Mouse (Mus musculus): ENCODE measurements at regions not wholly inside any gene's neighbourhood (a gene's known extent, or its start where the extent isn't known, plus 50 kb on each side); places are given as distances from the start of the nearest gene placed in this dataset.
A peak's percentile ranks its signal among the peaks of the same experiment; 100 is the strongest.

- DNase-seq (ENCODE audit: low read depth, low spot score), result no peak
These were observed 1020.5 kb downstream of the 9330182O14Rik start for GRCm38 (mm10) chr15:41154551-41155151.

GRCm38 (mm10) chr15:41155169-41155638, 1021.0 kb downstream of the 9330182O14Rik start:
- DNase-seq (ENCODE audit: low read depth, low spot score), result no peak

- no peak for DNase-seq (ENCODE audit: low read depth, low spot score)
These were observed 1023.6 kb downstream of the 9330182O14Rik start for GRCm38 (mm10) chr15:41157802-41158201.

DNA sequence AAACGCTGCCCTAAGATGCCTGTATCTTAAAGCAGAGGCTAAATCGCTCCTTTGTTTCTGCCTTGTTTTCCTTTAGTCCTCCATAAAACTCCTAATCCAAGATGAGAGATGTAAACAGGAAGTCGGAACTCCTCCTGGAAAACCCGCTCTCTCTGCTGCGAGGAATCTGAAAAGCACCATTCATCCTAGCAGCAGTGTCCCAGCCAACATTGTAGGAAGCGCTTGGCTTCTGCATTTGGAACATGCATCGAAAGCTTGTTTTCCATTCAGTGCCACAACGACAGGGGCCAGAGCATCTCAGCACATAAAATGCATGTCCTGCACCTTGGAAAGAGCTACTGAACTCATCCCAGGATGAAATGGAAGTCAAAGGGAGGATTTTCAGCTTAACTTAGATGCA, 1028.1 kb downstream of the 9330182O14Rik start:
- no peak for DNase-seq (ENCODE audit: low read depth, low spot score)

DNA sequence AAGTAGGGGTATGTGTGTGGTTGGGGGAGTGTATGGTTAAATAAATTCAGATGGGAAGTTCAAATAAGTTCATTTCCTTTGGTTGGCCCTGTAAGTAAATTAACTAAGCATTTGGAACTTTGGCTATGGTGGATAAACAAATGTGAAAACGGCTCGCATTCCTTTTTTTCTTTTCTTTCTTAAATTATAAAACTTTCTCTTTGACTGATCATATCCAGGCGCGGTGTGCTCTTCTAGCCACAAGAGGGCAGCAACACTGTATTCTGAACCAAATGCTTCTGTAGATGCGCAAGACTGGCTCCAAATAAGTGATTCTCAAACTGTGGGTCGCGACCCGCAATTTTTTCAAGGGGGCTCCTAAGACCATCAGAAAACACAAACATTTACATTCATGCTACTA, 1028.6 kb downstream of the 9330182O14Rik start:
- DNase-seq (ENCODE audit: low read depth, low spot score), result no peak

- DNase-seq (ENCODE audit: low read depth, low spot score), result peak; percentile 52
These were observed 1029.6 kb downstream of the 9330182O14Rik start for GRCm38 (mm10) chr15:41163643-41164358.

DNA sequence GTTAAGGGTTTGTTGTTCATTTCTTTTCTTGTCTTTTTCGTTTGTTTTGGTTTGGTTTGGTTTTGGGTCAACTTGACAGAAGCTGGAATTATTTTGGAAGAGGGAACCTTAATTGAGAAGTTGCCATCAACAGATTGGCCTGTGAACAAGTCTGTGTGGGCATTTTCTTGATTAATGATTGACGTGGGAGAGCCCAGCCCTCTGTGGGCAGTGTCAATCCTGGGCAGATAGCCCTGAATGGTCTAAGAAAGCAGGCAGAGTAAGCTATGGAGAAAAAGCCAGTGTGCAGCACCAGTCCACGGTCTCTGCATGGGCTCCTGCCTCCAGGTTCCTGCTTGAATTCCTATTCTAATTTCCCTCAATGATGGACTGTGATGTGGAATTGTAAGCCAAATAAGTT, 1031.4 kb downstream of the 9330182O14Rik start:
- DNase-seq (ENCODE audit: low read depth, low spot score), result no peak

- peak; percentile 20 for DNase-seq (ENCODE audit: low read depth, low spot score)
These were observed 1056.6 kb downstream of the 9330182O14Rik start for GRCm38 (mm10) chr15:41190792-41191191.

- DNase-seq (ENCODE audit: low read depth, low spot score), result no peak
These were observed 1059.1 kb downstream of the 9330182O14Rik start for GRCm38 (mm10) chr15:41193240-41193639.

DNA sequence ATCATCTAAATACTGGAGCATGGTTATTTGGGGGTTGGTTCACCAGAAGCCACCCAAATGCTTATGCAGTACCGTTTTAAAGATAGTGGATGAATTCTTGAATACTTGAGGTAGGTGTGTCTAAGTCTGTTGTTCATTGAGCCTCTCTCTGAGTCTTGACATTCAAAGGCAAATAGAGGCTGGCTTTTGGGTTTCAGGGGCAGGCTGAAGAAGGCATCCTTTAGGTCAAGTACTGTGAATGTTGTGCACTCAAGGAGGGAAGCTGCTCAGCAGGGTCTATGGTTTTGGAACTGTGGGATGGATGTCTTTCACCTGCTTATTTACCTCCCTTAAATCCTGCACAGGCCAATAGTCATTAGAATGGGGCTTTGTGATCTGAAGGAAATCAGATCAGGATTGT, 1089.6 kb downstream of the 9330182O14Rik start:
- DNase-seq (ENCODE audit: low read depth, low spot score), result no peak

- no peak for DNase-seq (ENCODE audit: low read depth, low spot score)
These were observed 1098.4 kb downstream of the 9330182O14Rik start for GRCm38 (mm10) chr15:41232406-41233060.

All from WW6 (cell line).